Mouse (Mus musculus): Measurements from ENCODE around the gene Bbx.

Bbx gene

GRCm38 (mm10) chr16:50432062-50432878 is at the start of gene Bbx:
Bbx (minus strand) TSS chr16:50432390.
- DNase-seq (ENCODE audit: low spot score), result peak; percentile 92

GRCm38 (mm10) chr16:50481892-50482291 is 49.7 kb upstream of the Bbx start:
- no peak for DNase-seq (ENCODE audit: low spot score)

- no peak for DNase-seq (ENCODE audit: low spot score)
Measured at GRCm38 (mm10) chr16:50481341-50481740, 49.2 kb upstream of the Bbx start.

GRCm38 (mm10) chr16:50478695-50479094 is 46.5 kb upstream of the Bbx start:
- no peak for DNase-seq (ENCODE audit: low spot score)

GRCm38 (mm10) chr16:50477628-50478027 is 45.4 kb upstream of the Bbx start:
- no peak for DNase-seq (ENCODE audit: low spot score)

GRCm38 (mm10) chr16:50462226-50462870 is 30.2 kb upstream of the Bbx start:
- DNase-seq (ENCODE audit: low spot score), result no peak

- no peak for DNase-seq (ENCODE audit: low spot score)
Measured at GRCm38 (mm10) chr16:50459146-50459545, 27.0 kb upstream of the Bbx start.

- DNase-seq (ENCODE audit: low spot score), result no peak
Measured at GRCm38 (mm10) chr16:50456053-50456452, 23.9 kb upstream of the Bbx start.

GRCm38 (mm10) chr16:50449086-50449485 is 16.9 kb upstream of the Bbx start:
- DNase-seq (ENCODE audit: low spot score), result no peak

- DNase-seq (ENCODE audit: low spot score), result no peak
Measured at GRCm38 (mm10) chr16:50445014-50445413, 12.8 kb upstream of the Bbx start.

- no peak for DNase-seq (ENCODE audit: low spot score)
Measured at GRCm38 (mm10) chr16:50438816-50439215, 6.6 kb upstream of the Bbx start.

- no peak for DNase-seq (ENCODE audit: low spot score)
Measured at GRCm38 (mm10) chr16:50437788-50438187, 5.6 kb upstream of the Bbx start.

- no peak for DNase-seq (ENCODE audit: low spot score)
Measured at GRCm38 (mm10) chr16:50437331-50437730, 5.1 kb upstream of the Bbx start.

GRCm38 (mm10) chr16:50431011-50431981 is 894 bp downstream of the Bbx start:
- peak; percentile 39 for DNase-seq (ENCODE audit: low spot score)

GRCm38 (mm10) chr16:50430515-50430877 is 1.7 kb downstream of the Bbx start:
- peak; percentile 38 for DNase-seq (ENCODE audit: low spot score)

- peak; percentile 26 for DNase-seq (ENCODE audit: low spot score)
Measured at GRCm38 (mm10) chr16:50429692-50430514, 2.3 kb downstream of the Bbx start.

- DNase-seq (ENCODE audit: low spot score), result no peak
Measured at GRCm38 (mm10) chr16:50428871-50429691, 3.1 kb downstream of the Bbx start.

GRCm38 (mm10) chr16:50420130-50420529 is 12.1 kb downstream of the Bbx start:
- DNase-seq (ENCODE audit: low spot score), result no peak

GRCm38 (mm10) chr16:50415406-50415805 is 16.8 kb downstream of the Bbx start:
- DNase-seq (ENCODE audit: low spot score), result no peak

GRCm38 (mm10) chr16:50402851-50403250 is 29.3 kb downstream of the Bbx start:
- peak; percentile 25 for DNase-seq (ENCODE audit: low spot score)

- no peak for DNase-seq (ENCODE audit: low spot score)
Measured at GRCm38 (mm10) chr16:50399775-50400174, 32.4 kb downstream of the Bbx start.
